Mouse (Mus musculus): ENCODE data around the gene Gfra1. TPM values are rescaled to one million over a fixed set of nuclear protein-coding genes. Genes with fewer than 3 reads are reported as not detected.

Gene Gfra1
- polyA plus RNA-seq, 1 experiment from 2014 or later: 3.2 TPM

DNA sequence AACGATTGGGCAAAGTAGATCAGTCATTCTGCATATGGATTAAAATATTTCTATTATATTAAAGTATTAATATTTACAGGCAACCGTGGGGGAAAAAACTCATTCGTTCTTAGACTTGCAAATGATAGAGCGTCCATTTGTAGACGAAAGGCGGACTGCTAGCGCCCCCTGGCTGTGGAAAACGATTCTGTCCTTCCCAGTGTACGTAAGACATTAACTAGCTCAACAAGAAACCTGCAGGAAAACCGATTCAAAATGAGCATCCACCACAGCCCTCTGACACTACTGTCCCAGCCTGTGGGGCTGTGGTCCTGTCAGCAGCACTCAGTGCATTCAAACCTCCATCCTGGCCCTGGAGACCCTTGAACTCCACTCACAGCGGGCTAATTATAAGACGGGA lies 13.7 kb upstream of the Gfra1 start:
- no peak overlapping the region for H3K9ac ChIP-seq (ENCODE audit: low read length)
- no peak overlapping the region for H3K4me3 ChIP-seq (ENCODE audit: control insufficient read depth in 1 of 2, insufficient read depth in 1 of 2, low read depth in 1 of 2, low read length in 2 of 2)
- H3K9me3 ChIP-seq (ENCODE audit: control insufficient read depth, low read length): peaks cover 4% of the 10 kb centered on the region; the same call in 1 of the 2 replicates
- H3K4me2 ChIP-seq (ENCODE audit: low read length): no peak overlapping the region
- H3K27ac ChIP-seq (replicated peaks in 1 of 2; ENCODE audit: control insufficient read depth in 1 of 2, insufficient read depth in 1 of 2, low read depth in 2 of 2, low read length in 2 of 2): no peak overlapping the region
- ATAC-seq (ENCODE audit: insufficient number of reproducible peaks, insufficient read depth, low FRiP score, low read depth): no peak
- WGBS: 17% methylated on average over 12 of the region's 12 CpGs
- peaks cover 5% of the 10 kb centered on the region; the same call in 1 of the 2 replicates for H3K27me3 ChIP-seq (ENCODE audit: control insufficient read depth, insufficient read depth, low read length)
- H3K36me3 ChIP-seq (ENCODE audit: control insufficient read depth, insufficient read depth, low read length): no peaks in the 10 kb centered on the region
- H3K4me1 ChIP-seq (ENCODE audit: control insufficient read depth in 2 of 2, insufficient read depth in 2 of 2, low read length in 2 of 2): peaks cover 0 to 2% of the 10 kb centered on the region in 2 experiments; a peak in 1 of 4 replicates

DNA sequence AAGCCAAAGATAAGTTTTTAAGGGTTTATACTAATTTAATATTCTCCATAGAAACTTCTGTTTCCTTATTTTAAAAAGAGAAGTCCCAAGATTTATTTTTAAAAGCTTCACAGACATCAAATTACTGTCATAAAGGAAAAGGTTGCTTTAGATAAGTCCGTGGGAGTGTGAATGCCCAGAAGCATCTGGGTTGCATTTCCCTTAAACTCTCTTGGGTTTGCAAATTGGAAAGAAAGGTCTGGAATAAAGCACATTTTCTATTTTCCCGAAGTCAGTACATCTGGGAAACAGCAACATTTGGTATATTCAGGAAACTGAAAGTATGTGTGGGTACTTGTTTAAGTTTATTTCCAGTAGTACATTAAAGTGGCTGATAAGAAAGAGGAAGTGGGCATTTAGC lies 12.6 kb upstream of the Gfra1 start:
- Histone ChIP-seq H3K4me3 (ENCODE audit: control insufficient read depth in 1 of 2, insufficient read depth in 1 of 2, low read depth in 1 of 2, low read length in 2 of 2) (no peak overlapping the region), H3K9ac (ENCODE audit: low read length) (no peak overlapping the region), H3K4me2 (ENCODE audit: low read length) (no peak overlapping the region), H3K27me3 (ENCODE audit: control insufficient read depth, insufficient read depth, low read length) (peaks cover 5% of the 10 kb centered on the region; the same call in 1 of the 2 replicates), H3K4me1 (ENCODE audit: control insufficient read depth in 2 of 2, insufficient read depth in 2 of 2, low read length in 2 of 2) (peaks cover 0 to 2% of the 10 kb centered on the region in 2 experiments; a peak in 1 of 4 replicates), H3K9me3 (ENCODE audit: control insufficient read depth, low read length) (peaks cover 4% of the 10 kb centered on the region; the same call in 1 of the 2 replicates), H3K36me3 (ENCODE audit: control insufficient read depth, insufficient read depth, low read length) (no peaks in the 10 kb centered on the region), H3K27ac (replicated peaks in 1 of 2; ENCODE audit: control insufficient read depth in 1 of 2, insufficient read depth in 1 of 2, low read depth in 2 of 2, low read length in 2 of 2) (no peak overlapping the region)
- WGBS: 49% methylated on average over 2 of the region's 2 CpGs
- ATAC-seq (ENCODE audit: insufficient number of reproducible peaks, insufficient read depth, low FRiP score, low read depth): no peak

DNA sequence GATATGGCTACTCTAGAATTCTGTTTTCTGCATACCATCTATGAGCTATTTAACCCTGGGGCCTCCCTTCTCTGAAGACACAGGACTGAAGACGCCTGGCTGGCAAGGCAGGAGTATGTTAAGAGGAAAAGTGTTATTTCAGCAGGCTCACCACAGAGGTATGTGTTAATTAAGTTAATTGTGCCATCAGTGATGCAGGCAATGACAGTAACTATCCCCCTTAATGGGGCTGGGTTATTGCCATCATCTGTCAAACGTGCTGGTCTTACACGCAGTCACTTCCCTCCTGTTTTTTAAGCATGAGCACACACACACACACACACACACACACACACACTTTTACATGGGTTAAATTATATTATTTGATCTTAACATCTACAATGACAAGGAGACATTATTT lies 8.0 kb upstream of the Gfra1 start:
- Histone ChIP-seq H3K9ac (ENCODE audit: low read length) (no peak overlapping the region), H3K36me3 (ENCODE audit: control insufficient read depth, insufficient read depth, low read length) (no peaks in the 10 kb centered on the region), H3K4me3 (ENCODE audit: control insufficient read depth in 1 of 2, insufficient read depth in 1 of 2, low read depth in 1 of 2, low read length in 2 of 2) (no peak overlapping the region), H3K27ac (replicated peaks in 1 of 2; ENCODE audit: control insufficient read depth in 1 of 2, insufficient read depth in 1 of 2, low read depth in 2 of 2, low read length in 2 of 2) (no peak overlapping the region), H3K4me1 (ENCODE audit: control insufficient read depth in 2 of 2, insufficient read depth in 2 of 2, low read length in 2 of 2) (peaks cover 0 to 2% of the 10 kb centered on the region in 2 experiments; a peak in 1 of 4 replicates), H3K4me2 (ENCODE audit: low read length) (no peak overlapping the region), H3K9me3 (ENCODE audit: control insufficient read depth, low read length) (peaks cover 4% of the 10 kb centered on the region; the same call in 1 of the 2 replicates), H3K27me3 (ENCODE audit: control insufficient read depth, insufficient read depth, low read length) (no peaks in the 10 kb centered on the region)
- no peak for ATAC-seq (ENCODE audit: insufficient number of reproducible peaks, insufficient read depth, low FRiP score, low read depth)
- WGBS: 75% methylated on average over 3 of the region's 3 CpGs

DNA sequence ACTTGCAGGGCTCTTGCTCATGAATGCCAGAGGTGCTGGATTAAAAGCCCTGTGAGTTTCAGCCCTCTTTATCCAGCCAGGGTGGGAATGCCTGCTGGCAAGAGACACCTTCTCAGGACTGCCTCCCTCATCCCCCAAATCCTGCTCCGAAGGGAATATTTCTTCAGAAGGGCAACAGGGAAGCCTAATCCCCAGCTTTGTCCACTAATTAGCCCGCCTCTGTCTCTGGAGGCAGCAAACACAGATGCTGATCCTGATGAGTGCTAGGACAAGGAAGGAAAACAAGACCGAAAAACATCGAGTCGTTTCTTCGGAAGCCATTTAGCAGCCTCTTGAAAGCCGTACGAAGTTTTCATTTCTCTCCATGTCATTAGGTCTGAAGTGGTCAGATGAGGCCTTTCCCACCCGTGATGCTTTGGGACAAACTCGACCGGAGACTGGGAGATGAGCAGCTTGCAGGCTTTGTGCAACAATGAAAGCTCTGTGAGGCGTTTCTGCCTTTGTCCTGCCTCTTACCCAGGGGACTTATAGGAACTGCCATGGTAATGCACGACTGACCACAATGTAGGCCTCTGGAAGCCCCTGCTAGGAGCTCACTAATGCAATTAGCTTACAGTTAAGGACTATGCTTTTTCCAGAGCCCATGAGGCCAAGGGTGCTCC lies 4.8 kb upstream of the Gfra1 start:
- WGBS: 67% methylated on average over 13 of the region's 13 CpGs
- no peak for ATAC-seq (ENCODE audit: insufficient number of reproducible peaks, insufficient read depth, low FRiP score, low read depth)

DNA sequence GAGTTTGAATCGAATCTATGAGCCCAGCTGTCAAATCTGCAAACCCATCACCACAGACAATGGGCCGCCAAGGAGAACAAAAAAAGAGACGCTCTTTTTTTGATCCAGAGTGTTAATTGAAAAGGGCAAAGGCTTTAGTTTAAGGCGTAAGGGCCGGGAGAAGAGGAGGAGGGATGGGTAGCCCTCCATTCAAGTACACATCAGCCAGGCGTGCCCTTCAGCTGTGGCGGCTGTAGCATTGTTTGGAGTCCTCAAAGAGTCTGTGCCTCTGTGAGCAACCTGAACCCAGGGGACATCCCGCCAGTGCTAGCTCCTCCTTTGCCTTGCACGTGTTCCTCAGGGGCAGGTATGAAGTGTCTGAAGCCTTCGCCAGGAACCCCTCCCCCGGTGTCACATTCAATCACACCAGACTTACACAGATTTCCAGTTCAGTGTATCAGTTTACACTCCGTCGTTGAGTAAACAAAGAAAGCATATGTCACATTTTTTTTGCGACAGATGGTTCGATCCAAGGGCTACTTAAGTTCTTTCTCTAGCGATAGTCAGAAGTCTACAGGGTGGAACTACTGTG lies 867 bp upstream of the Gfra1 start:
- Histone ChIP-seq H3K27me3 (ENCODE audit: control insufficient read depth, insufficient read depth, low read length) (peaks cover 35% of the 10 kb centered on the region), H3K4me1 (ENCODE audit: control insufficient read depth in 2 of 2, insufficient read depth in 2 of 2, low read length in 2 of 2) (peaks cover 8 to 26% of the 10 kb centered on the region in 2 experiments; a peak in 3 of 4 replicates), H3K9me3 (ENCODE audit: control insufficient read depth, low read length) (no peaks in the 10 kb centered on the region), H3K4me3 (ENCODE audit: control insufficient read depth in 1 of 2, insufficient read depth in 1 of 2, low read depth in 1 of 2, low read length in 2 of 2) (peak overlapping the region in 1 of 2 experiments; percentile 58; a peak in 2 of 4 replicates), H3K4me2 (ENCODE audit: low read length) (peak overlapping the region; percentile 100), H3K27ac (replicated peaks in 1 of 2; ENCODE audit: control insufficient read depth in 1 of 2, insufficient read depth in 1 of 2, low read depth in 2 of 2, low read length in 2 of 2) (no peak overlapping the region), H3K36me3 (ENCODE audit: control insufficient read depth, insufficient read depth, low read length) (no peaks in the 10 kb centered on the region), H3K9ac (ENCODE audit: low read length) (no peak overlapping the region)
- WGBS: 14% methylated on average over 16 of the region's 16 CpGs
- no peak for ATAC-seq (ENCODE audit: insufficient number of reproducible peaks, insufficient read depth, low FRiP score, low read depth)

More for the DNA sequence above, 4.8 kb upstream of the Gfra1 start:
- Histone ChIP-seq H3K36me3 (ENCODE audit: control insufficient read depth, insufficient read depth, low read length) (no peaks in the 10 kb centered on the region), H3K4me1 (ENCODE audit: control insufficient read depth in 2 of 2, insufficient read depth in 2 of 2, low read length in 2 of 2) (peaks cover under 1 to 4% of the 10 kb centered on the region in 2 experiments; a peak in 2 of 4 replicates), H3K27ac (replicated peaks in 1 of 2; ENCODE audit: control insufficient read depth in 1 of 2, insufficient read depth in 1 of 2, low read depth in 2 of 2, low read length in 2 of 2) (no peak overlapping the region), H3K9me3 (ENCODE audit: control insufficient read depth, low read length) (no peaks in the 10 kb centered on the region), H3K4me3 (ENCODE audit: control insufficient read depth in 1 of 2, insufficient read depth in 1 of 2, low read depth in 1 of 2, low read length in 2 of 2) (no peak overlapping the region), H3K27me3 (ENCODE audit: control insufficient read depth, insufficient read depth, low read length) (peaks cover 9% of the 10 kb centered on the region; the same call in 1 of the 2 replicates), H3K4me2 (ENCODE audit: low read length) (no peak overlapping the region), H3K9ac (ENCODE audit: low read length) (no peak overlapping the region)

DNA sequence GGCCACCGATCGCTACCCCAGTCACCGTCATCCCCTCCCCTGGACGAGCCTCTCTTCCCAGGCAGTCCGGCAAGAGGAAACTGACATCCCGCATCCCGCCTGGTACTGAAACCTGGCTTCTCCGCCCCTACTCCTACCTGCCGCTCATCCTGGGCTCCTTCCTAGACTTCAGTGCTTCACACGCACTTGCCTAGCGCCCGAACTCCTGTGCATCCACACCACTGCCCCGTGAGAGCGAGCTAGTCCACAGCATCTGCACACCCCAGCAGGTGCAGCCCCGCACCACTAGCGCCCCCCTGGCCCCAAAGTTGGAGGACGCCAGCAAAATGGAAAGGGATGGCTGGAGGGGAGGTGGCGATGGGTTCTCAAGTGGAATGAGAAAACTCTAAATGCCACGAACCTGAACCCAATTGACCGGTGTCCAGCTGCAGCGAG lies 631 bp downstream of the Gfra1 start:
- ATAC-seq (ENCODE audit: insufficient number of reproducible peaks, insufficient read depth, low FRiP score, low read depth): no peak; the same call in 1 of the 2 replicates
- H3K9ac ChIP-seq (ENCODE audit: low read length): peak overlapping the region; percentile 63
- H3K27ac ChIP-seq (replicated peaks in 1 of 2; ENCODE audit: control insufficient read depth in 1 of 2, insufficient read depth in 1 of 2, low read depth in 2 of 2, low read length in 2 of 2): no peak overlapping the region
- H3K4me2 ChIP-seq (ENCODE audit: low read length): peak overlapping the region; percentile 100
- peaks cover 35% of the 10 kb centered on the region for H3K27me3 ChIP-seq (ENCODE audit: control insufficient read depth, insufficient read depth, low read length)
- peak overlapping the region; percentile 54 to 58 for H3K4me3 ChIP-seq (ENCODE audit: control insufficient read depth in 1 of 2, insufficient read depth in 1 of 2, low read depth in 1 of 2, low read length in 2 of 2)
- peaks cover 8 to 31% of the 10 kb centered on the region in 2 experiments; a peak in 3 of 4 replicates for H3K4me1 ChIP-seq (ENCODE audit: control insufficient read depth in 2 of 2, insufficient read depth in 2 of 2, low read length in 2 of 2)
- WGBS: under 1% methylated on average over 21 of the region's 21 CpGs
- no peaks in the 10 kb centered on the region for H3K36me3 ChIP-seq (ENCODE audit: control insufficient read depth, insufficient read depth, low read length)
- H3K9me3 ChIP-seq (ENCODE audit: control insufficient read depth, low read length): no peaks in the 10 kb centered on the region

DNA sequence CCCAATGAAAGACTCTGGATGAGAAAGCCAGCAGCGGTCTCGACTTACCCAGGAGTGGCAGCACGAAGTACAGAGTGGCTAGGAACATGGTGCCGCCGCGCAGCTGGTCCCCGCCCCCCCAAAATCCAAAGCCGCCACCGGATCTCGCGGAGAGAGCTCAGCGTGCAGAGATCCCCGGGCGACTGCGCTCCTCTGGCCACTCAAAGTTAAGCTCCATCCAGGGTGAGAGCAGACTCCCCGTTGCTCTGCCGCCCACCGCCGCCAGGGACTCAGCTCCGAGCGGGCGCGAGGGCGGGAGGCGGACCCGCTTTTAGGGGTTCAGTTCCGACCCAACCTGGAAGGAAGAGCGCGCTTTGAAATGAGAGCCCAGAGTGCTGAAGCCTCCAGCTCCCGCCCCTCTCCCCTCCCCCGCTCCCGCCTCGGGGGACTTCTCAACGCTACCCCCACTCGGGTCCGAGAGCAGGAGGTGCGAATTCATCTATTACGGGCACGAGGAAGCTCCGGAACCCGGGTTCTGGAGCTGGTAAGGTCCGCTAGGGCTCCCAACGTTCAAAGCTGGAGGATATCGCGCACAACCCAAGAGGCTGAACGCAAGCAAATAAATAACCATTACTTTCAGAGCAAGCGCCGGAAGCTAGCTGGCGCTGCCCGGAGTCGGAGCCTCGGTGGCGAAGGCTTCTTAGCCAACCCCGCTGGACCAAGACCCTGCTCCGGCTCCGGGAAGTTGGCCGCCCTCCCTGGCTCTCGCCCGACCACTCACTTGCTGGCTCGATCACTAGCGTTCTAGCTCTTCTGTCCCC lies 1.2 kb downstream of the Gfra1 start:
- Histone ChIP-seq H3K9ac (ENCODE audit: low read length) (peak overlapping the region; percentile 63), H3K27me3 (ENCODE audit: control insufficient read depth, insufficient read depth, low read length) (peaks cover 35% of the 10 kb centered on the region), H3K4me2 (ENCODE audit: low read length) (peak overlapping the region; percentile 100), H3K4me3 (ENCODE audit: control insufficient read depth in 1 of 2, insufficient read depth in 1 of 2, low read depth in 1 of 2, low read length in 2 of 2) (peak overlapping the region; percentile 54 to 58), H3K4me1 (ENCODE audit: control insufficient read depth in 2 of 2, insufficient read depth in 2 of 2, low read length in 2 of 2) (peaks cover 8 to 31% of the 10 kb centered on the region in 2 experiments; a peak in 3 of 4 replicates), H3K27ac (replicated peaks in 1 of 2; ENCODE audit: control insufficient read depth in 1 of 2, insufficient read depth in 1 of 2, low read depth in 2 of 2, low read length in 2 of 2) (no peak overlapping the region), H3K9me3 (ENCODE audit: control insufficient read depth, low read length) (no peaks in the 10 kb centered on the region), H3K36me3 (ENCODE audit: control insufficient read depth, insufficient read depth, low read length) (no peaks in the 10 kb centered on the region)
- under 1% methylated on average over 57 of the region's 61 CpGs for WGBS
- no peak; the same call in 1 of the 2 replicates for ATAC-seq (ENCODE audit: insufficient number of reproducible peaks, insufficient read depth, low FRiP score, low read depth)
